Mouse (Mus musculus) small intestine, adult 2 months (tissue): ENCODE data around the gene Bhlhe23.

Source experiments
- CTCF ChIP-seq: fragments of 200-500 bp; IDR thresholded peaks from 2 replicates; pipeline ENCODE4 v1.5.1; 2012; ENCODE audit warnings: low read depth, mild to moderate bottlenecking, control low read depth, inconsistent platforms, low read length, moderate library complexity, mixed read lengths; ENCODE audit not compliant: insufficient replicate concordance, insufficient read length; ENCODE audit errors: extremely low read depth
- POLR2A ChIP-seq: fragments of 200-500 bp; IDR thresholded peaks from 2 replicates; pipeline ENCODE4 v1.6.1; 2012; ENCODE audit warnings: low read depth, mild to moderate bottlenecking, control low read depth, inconsistent platforms, low read length, moderate library complexity

- TF ChIP-seq CTCF (no peak), POLR2A (no peak)
Measured at GRCm38 (mm10) chr2:180725414-180725778, 51.3 kb downstream of the Bhlhe23 start.
